Mouse (Mus musculus) gastrocnemius, postnatal 36 days (tissue): ENCODE results near the gene Faf2. TPM values are rescaled to one million over a fixed set of nuclear protein-coding genes. Genes with fewer than 3 reads are reported as not detected.

Source experiments
- DNase-seq, 2 experiments: peaks; one replicate each; pipeline ENCODE4 v3.0.0; 2022
- intact Hi-C: fragments of 180-260 bp; cut with DNase I; formaldehyde crosslinking; loops from one replicate; pipeline ENCODE4 v1.15.1; 2025
- microRNA-seq, 2 experiments: library from miRNA; unstranded; fragments of <30 nt; microRNA quantifications; one replicate each; pipeline ENCODE4 v1.2.0; 2021
- total RNA-seq, 2 experiments: library from RNA; stranded (reverse); gene quantifications; 2 replicates each; pipeline ENCODE4 v1.2.3; 2021

Gene Faf2
- total RNA-seq, 2 experiments from 2014 or later: 10.5 to 13.8 TPM

- intact Hi-C loops: no loop called here
- no peak for DNase-seq
These were observed 74.1 kb downstream of the Faf2 start for GRCm38 (mm10) chr13:54695479-54696230.

DNA sequence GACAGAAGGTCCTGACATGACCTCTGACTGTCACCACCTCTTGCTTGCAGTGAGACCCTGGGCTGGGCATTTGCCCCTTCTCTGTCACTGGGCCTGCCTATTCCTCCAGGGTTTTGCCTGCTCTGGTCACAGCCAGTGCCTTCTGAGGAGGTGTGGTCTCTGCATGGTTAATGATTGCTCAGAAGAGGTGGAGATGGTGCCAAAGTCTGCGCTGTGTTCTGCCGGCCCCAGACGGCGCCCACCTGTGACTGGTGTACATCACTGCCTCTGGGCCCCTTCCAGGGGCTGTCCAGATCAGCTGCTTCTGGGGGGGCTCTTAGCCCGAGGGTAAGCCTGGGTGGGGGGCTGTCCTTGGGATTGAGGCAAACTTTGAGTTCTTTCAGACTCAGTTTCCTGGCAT is 79.7 kb downstream of the Faf2 start, which contains the start of gene Cdhr2:
TSS of gene Cdhr2 (plus strand) at position 219 of the 400 bp plus-strand sequence.
- DNase-seq: no peak
- intact Hi-C loops: no loop called here

DNA sequence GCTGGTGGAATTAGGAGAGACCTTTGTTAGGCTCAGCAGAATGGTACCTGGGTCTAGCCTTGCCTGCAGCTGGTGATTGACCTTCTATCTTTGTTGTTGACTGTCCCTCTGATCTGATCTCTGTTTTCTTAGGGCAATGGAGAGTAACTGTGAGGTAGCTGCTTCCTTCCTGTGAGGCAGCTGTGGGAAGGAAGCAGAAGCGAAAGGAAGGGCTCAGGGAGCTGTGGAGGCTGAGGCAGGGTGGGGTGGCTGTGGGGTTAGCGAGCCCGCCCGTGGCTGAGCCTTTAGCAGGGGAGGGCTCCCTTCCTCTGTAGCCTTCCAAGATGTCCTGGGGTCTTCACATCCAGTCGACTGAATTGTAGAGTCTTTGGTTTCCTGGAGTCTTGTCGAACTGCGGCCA is 80.9 kb downstream of the Faf2 start:
- DNase-seq: no peak

DNA sequence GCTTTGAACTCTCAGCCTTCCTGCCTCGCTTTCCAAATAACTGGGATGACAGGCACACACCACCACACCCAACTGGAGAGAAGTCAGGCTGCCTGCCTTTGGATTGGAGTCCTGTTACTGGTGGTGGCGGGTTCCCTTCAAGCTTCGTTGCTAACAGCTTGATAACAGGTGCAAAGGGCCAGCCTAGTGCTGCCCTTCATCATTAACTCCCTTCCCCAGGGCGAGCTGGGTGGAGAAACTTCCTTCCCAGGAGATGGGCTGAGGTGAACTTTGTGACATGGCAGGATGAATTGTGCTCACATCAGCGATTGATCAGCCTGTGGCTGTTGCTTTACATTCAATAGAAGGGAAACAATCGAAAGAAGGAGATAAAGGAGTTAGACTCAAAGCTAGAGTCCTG is 83.3 kb downstream of the Faf2 start:
- intact Hi-C loops: no loop called here
- DNase-seq: no peak

More for the DNA sequence above, 80.9 kb downstream of the Faf2 start:
- intact Hi-C loops: no loop called here

GRCm38 (mm10) chr13:54710866-54711265 is 89.3 kb downstream of the Faf2 start:
- intact Hi-C loops: no loop called here
- no peak for DNase-seq

Small RNA genes within 50 kb of the gene (microRNA-seq; reads per million reads assigned to microRNA genes)
- gene Gm24195: 0 reads per million in 2 experiments

Other genes with a start within 250 kb of the Faf2 start
- 10 to 100 TPM; 12.9 to 13.7 TPM for gene Thoc3, start 152.9 kb upstream of the Faf2 start, total RNA-seq
- 1 to 10 TPM; 1.6 to 3.4 TPM for gene Simc1, start 118.0 kb upstream of the Faf2 start, total RNA-seq
- gene 4833439L19Rik, start 56.3 kb upstream of the Faf2 start, total RNA-seq: 100 to 1,000 TPM; 171 to 180 TPM
- 1 to 10 TPM; 2.5 to 3.0 TPM for gene Arl10, start 46.8 kb upstream of the Faf2 start, total RNA-seq
- gene Nop16, start 31.7 kb upstream of the Faf2 start, total RNA-seq: 10 to 100 TPM; 17.7 to 17.9 TPM
- gene Higd2a, start 31.6 kb upstream of the Faf2 start, total RNA-seq: 100 to 1,000 TPM; 145 to 149 TPM
- 100 to 1,000 TPM; 132 to 139 TPM for gene Cltb, start 10.4 kb upstream of the Faf2 start, total RNA-seq
- gene Rnf44, start 72.1 kb downstream of the Faf2 start, total RNA-seq: 10 to 100 TPM; 21.7 to 27.2 TPM
- not detected for gene Cdhr2, start 79.7 kb downstream of the Faf2 start, total RNA-seq
- gene Gprin1, start 128.1 kb downstream of the Faf2 start, total RNA-seq: not detected
- not detected for gene Sncb, start 144.8 kb downstream of the Faf2 start, total RNA-seq
- not detected for gene Eif4e1b, start 162.2 kb downstream of the Faf2 start, total RNA-seq
- 10 to 100 TPM; 16.3 to 23.4 TPM for gene Tspan17, start 167.6 kb downstream of the Faf2 start, total RNA-seq